9 mouse cellular contexts compared by ENCODE assay signal in the genomic region with DNA sequence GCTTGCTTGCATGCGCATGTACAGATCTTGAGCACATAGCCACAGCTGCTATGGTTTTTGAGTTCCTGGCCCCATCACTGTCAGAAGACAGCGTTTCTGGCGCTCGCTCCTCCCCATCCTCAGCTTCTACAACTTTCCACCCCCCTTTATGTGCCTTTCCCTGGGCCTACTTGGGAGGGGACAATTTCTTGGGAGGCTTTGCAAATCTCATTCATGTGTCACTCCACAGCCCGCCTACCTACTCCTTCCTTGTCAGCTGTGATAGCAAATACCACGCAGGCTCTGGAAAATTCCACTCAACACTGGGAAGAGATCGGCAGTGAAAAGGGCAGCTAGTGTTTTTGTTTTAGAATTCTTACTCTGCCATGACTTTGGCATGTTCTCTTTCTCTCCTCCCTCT. TPM values are rescaled to one million over a fixed set of nuclear protein-coding genes. Genes with fewer than 3 reads are reported as not detected.
DNase-seq lines count a peak whose midpoint lies in the region; ATAC-seq and TF ChIP-seq lines count a peak whose summit lies in the region.
"Had no signal": no experiment of that assay in that cellular context is flagged by ENCODE, and none has a peak within 500 bp of the region (broad histone marks: within the 10 kb centered on the region; RNA-seq: fewer than 3 reads in every experiment).

No protein-coding gene starts in this region.

- peak; percentile 75 for DNase-seq in adrenal gland, adult 2 months
- DNase-seq in adrenal gland, adult 18-20 months (ENCODE audit: low spot score in 2 of 2) = no peak
- no peak for DNase-seq in lung, postnatal 0 days (ENCODE audit: low spot score)
- no peak for DNase-seq in lung, postnatal 10 days
- peak; percentile 62 for DNase-seq in kidney, postnatal 14 days
- no peak for DNase-seq in thymus, adult 18-20 months

- TF ChIP-seq CTCF in lung, postnatal 0 days (IDR thresholded peaks at IDR 0.05) = no peak

- no peak overlapping the region for H3K4me3 ChIP-seq in lung, postnatal 0 days (ENCODE audit: low read depth, low read length)
- H3K4me3 ChIP-seq in stomach, embryonic 16.5 days (replicated peaks; ENCODE audit: low read length) = no peak overlapping the region

- 34% methylated on average over 7 of the region's 7 CpGs for WGBS in lung, postnatal 0 days
- 21% methylated on average over 7 of the region's 7 CpGs for WGBS in stomach, embryonic 16.5 days

- H3K4me2 ChIP-seq in lung, postnatal 0 days (replicated peaks; ENCODE audit: low read depth, low read length) = no peak overlapping the region
- H3K4me2 ChIP-seq in stomach, embryonic 16.5 days (ENCODE audit: low read depth, low read length) = peak overlapping the region; percentile 0

- H3K27ac ChIP-seq in lung, postnatal 0 days (ENCODE audit: low read length) = no peak overlapping the region
- peak overlapping the region; percentile 76 for H3K27ac ChIP-seq in stomach, embryonic 16.5 days (ENCODE audit: low read length)

- no peaks in the 10 kb centered on the region for H3K9me3 ChIP-seq in lung, postnatal 0 days (ENCODE audit: low read length)
- H3K9me3 ChIP-seq in stomach, embryonic 16.5 days (replicated peaks; ENCODE audit: control insufficient read depth, low read length) = no peaks in the 10 kb centered on the region

- no peaks in the 10 kb centered on the region for H3K36me3 ChIP-seq in lung, postnatal 0 days (ENCODE audit: insufficient read depth, low read length)
- no peaks in the 10 kb centered on the region for H3K36me3 ChIP-seq in stomach, embryonic 16.5 days (ENCODE audit: control insufficient read depth, insufficient read depth, low read length)

- no peak for TF ChIP-seq EP300 in lung, postnatal 0 days (IDR thresholded peaks at IDR 0.05)

- peak; percentile 34 for ATAC-seq in lung, postnatal 0 days
- peak; percentile 27; the same call in 1 of the 2 replicates for ATAC-seq in stomach, embryonic 16.5 days (ENCODE audit: insufficient read depth, low FRiP score)
- ATAC-seq in CD4-positive, CD25-positive, alpha-beta regulatory T cell, adult 4 months = no peak

- H3K4me1 ChIP-seq in lung, postnatal 0 days (ENCODE audit: insufficient read depth, low read depth, low read length) = no peaks in the 10 kb centered on the region
- H3K4me1 ChIP-seq in stomach, embryonic 16.5 days (ENCODE audit: control insufficient read depth, insufficient read depth, low read length) = peaks cover 17% of the 10 kb centered on the region

- H3K9ac ChIP-seq in lung, postnatal 0 days (replicated peaks; ENCODE audit: low read depth) = no peak overlapping the region
- no peak overlapping the region for H3K9ac ChIP-seq in stomach, embryonic 16.5 days (ENCODE audit: low read length)

- H3K27me3 ChIP-seq in lung, postnatal 0 days (replicated peaks; ENCODE audit: insufficient read depth, low read length) = peaks cover 6% of the 10 kb centered on the region; the same call in 1 of the 2 replicates
- peaks cover 6% of the 10 kb centered on the region for H3K27me3 ChIP-seq in stomach, embryonic 16.5 days (ENCODE audit: control insufficient read depth, insufficient read depth, low read length)

RNA-seq across cellular contexts. Expression of a gene that starts 4.2 kb away (rescaled TPM):
- 10 to 100 TPM; 19.7 to 47.9 TPM for total RNA-seq in adrenal gland, adult 2 months (2021)
- 9.9 and 10.9 TPM in 2 replicates for polyA plus RNA-seq in adrenal gland, adult 2 months (2012; rRNA removed)
- total RNA-seq in adrenal gland, adult 18-20 months (2021) = 10 to 100 TPM; 24.4 to 33.3 TPM
- polyA plus RNA-seq in lung, postnatal 0 days (2015; fragmentation: Nextera tagmentation; extraction: Ambion mirVana) = 1.9 and 2.0 TPM in 2 replicates
- polyA plus RNA-seq in stomach, embryonic 16.5 days (2015; fragmentation: Nextera tagmentation; extraction: Ambion mirVana) = 7.8 and 10.2 TPM in 2 replicates
- polyA plus RNA-seq in CD4-positive, CD25-positive, alpha-beta regulatory T cell, adult 4 months (2017; shearing (Covaris generic)) = not detected
- total RNA-seq: neutrophil, adult 5-6 weeks had no signal

RNA-seq across cellular contexts. Expression of a gene that starts 16.4 kb away (rescaled TPM):
- 100 to 1,000 TPM; 254 to 261 TPM for total RNA-seq in adrenal gland, adult 2 months (2021)
- polyA plus RNA-seq in adrenal gland, adult 2 months (2012; rRNA removed) = 402 and 408 TPM in 2 replicates
- total RNA-seq in adrenal gland, adult 18-20 months (2021) = 100 to 1,000 TPM; 227 to 234 TPM
- polyA plus RNA-seq in lung, postnatal 0 days (2015; fragmentation: Nextera tagmentation; extraction: Ambion mirVana) = 61.7 and 63.6 TPM in 2 replicates
- 120 and 126 TPM in 2 replicates for polyA plus RNA-seq in stomach, embryonic 16.5 days (2015; fragmentation: Nextera tagmentation; extraction: Ambion mirVana)
- polyA plus RNA-seq in CD4-positive, CD25-positive, alpha-beta regulatory T cell, adult 4 months (2017; shearing (Covaris generic)) = 100 to 1,000 TPM in 1 of 2 experiments, 10 to 100 TPM in 1; 48.5 to 103 TPM

RNA-seq across cellular contexts. Expression of a gene that starts 19.2 kb away (rescaled TPM):
- total RNA-seq in adrenal gland, adult 2 months (2021) = 1 to 10 TPM; 2.6 to 7.2 TPM
- 0.45 and 0.57 TPM in 2 replicates for polyA plus RNA-seq in adrenal gland, adult 2 months (2012; rRNA removed)
- 1 to 10 TPM; 3.5 to 4.0 TPM for total RNA-seq in adrenal gland, adult 18-20 months (2021)
- 0.04 TPM in 1 of 2 replicates, not detected in the other for polyA plus RNA-seq in lung, postnatal 0 days (2015; fragmentation: Nextera tagmentation; extraction: Ambion mirVana)
- polyA plus RNA-seq in stomach, embryonic 16.5 days (2015; fragmentation: Nextera tagmentation; extraction: Ambion mirVana) = 3.2 and 3.4 TPM in 2 replicates
- polyA plus RNA-seq in CD4-positive, CD25-positive, alpha-beta regulatory T cell, adult 4 months (2017; shearing (Covaris generic)) = not detected
- total RNA-seq: neutrophil, adult 5-6 weeks had no signal

RNA-seq across cellular contexts. Expression of a gene that starts 34.0 kb away (rescaled TPM):
- total RNA-seq in adrenal gland, adult 2 months (2021) = 1 to 10 TPM in 1 of 2 experiments, under 1 TPM in 1; 0.98 to 3.8 TPM
- polyA plus RNA-seq in adrenal gland, adult 2 months (2012; rRNA removed) = 4.0 and 4.8 TPM in 2 replicates
- 1 to 10 TPM in 1 of 2 experiments, under 1 TPM in 1; 0.96 to 1.1 TPM for total RNA-seq in adrenal gland, adult 18-20 months (2021)
- polyA plus RNA-seq in lung, postnatal 0 days (2015; fragmentation: Nextera tagmentation; extraction: Ambion mirVana) = 2.0 and 2.4 TPM in 2 replicates
- polyA plus RNA-seq in stomach, embryonic 16.5 days (2015; fragmentation: Nextera tagmentation; extraction: Ambion mirVana) = 3.0 and 3.2 TPM in 2 replicates
- polyA plus RNA-seq in CD4-positive, CD25-positive, alpha-beta regulatory T cell, adult 4 months (2017; shearing (Covaris generic)) = 10 to 100 TPM in 1 of 2 experiments, 1 to 10 TPM in 1; 7.9 to 10.2 TPM

RNA-seq across cellular contexts. Expression of a gene that starts 42.6 kb away (rescaled TPM):
- total RNA-seq in adrenal gland, adult 2 months (2021) = 1 to 10 TPM; 1.1 to 1.6 TPM
- polyA plus RNA-seq in adrenal gland, adult 2 months (2012; rRNA removed) = 0.13 and 0.33 TPM in 2 replicates
- 1 to 10 TPM; 1.6 to 2.0 TPM for total RNA-seq in adrenal gland, adult 18-20 months (2021)
- 0.02 and 0.04 TPM in 2 replicates for polyA plus RNA-seq in lung, postnatal 0 days (2015; fragmentation: Nextera tagmentation; extraction: Ambion mirVana)
- polyA plus RNA-seq in stomach, embryonic 16.5 days (2015; fragmentation: Nextera tagmentation; extraction: Ambion mirVana) = 0.25 and 0.35 TPM in 2 replicates
- polyA plus RNA-seq in CD4-positive, CD25-positive, alpha-beta regulatory T cell, adult 4 months (2017; shearing (Covaris generic)) = 1 to 10 TPM; 4.8 to 4.9 TPM

Comparison
In these comparisons a context has a peak if more than half of its experiments do, and no peak if none do; other contexts are left out.
1. DNase-seq: peak in adrenal gland, adult 2 months (single experiment) and kidney, postnatal 14 days (single experiment); none in adrenal gland, adult 18-20 months (0 of 2), lung, postnatal 0 days (single experiment), lung, postnatal 10 days (single experiment) and thymus, adult 18-20 months (0 of 2).